Mouse (Mus musculus): ENCODE measurements at regions not wholly inside any gene's neighbourhood (a gene's known extent, or its start where the extent isn't known, plus 50 kb on each side); places are given as distances from the start of the nearest gene placed in this dataset.

DNA sequence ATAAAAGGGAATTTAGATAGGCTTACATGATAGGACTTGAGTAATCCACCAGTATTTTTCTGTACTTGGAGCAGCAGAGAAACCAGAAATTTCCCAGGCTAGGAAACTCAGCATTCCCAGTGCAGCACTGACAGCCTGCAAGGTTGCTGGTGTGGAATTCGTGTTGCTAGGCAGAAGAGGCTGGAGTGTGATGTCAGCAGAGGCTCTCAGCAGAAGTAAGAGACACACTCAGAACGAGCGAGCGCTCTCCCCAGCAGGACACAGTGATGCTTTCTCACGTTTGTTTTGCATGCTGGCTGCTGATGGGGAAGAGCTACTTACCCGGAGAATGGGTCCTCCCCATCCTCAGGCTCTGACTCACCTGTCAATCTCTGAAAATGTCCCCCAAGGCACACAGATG is 104.7 kb downstream of the Dusp6 start:
- no peak for DNase-seq (ENCODE audit: inconsistent age in 2 of 2, low spot score in 1 of 2)

DNA sequence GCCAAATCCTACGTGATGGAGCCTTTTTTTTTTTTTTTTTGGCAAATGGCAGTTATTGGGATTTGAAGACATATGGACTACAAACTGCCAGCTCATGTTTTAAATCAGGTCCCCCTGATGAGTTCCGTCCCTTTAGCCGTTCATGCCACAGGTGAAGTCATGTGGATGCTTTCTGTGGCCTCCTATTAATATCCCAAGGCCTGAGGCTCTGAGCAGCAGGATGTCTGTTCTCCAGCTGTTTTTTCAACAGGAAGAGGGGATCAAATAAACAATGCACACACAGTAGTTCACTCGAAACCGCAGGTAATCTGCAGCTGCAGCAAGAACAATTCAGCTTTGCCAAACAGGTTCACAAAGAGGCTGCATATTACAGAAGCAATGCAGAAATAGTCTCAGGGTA is 112.1 kb downstream of the Dusp6 start:
- DNase-seq (ENCODE audit: inconsistent age in 2 of 2, low spot score in 1 of 2), result no peak

DNA sequence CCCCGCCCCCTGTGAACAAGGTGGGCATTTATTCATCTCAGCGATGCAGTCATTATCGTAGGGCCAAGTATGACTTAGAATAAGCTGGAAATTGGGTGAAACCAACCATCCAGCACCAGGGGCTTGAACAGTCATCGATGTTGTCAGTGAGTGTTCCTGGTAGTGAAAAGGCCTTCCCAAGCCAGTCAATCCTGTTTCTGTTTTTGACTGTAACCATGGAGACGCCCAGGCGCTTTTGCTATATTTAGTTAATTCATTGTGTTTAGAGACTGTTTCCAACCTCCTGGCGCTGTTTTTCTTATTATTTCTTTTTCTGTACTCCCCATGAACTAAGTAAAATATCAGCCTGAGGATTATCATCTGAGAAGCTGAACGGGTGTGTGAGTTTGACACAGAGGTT is 113.4 kb downstream of the Dusp6 start:
- DNase-seq (ENCODE audit: inconsistent age in 2 of 2, low spot score in 1 of 2), result no peak

DNA sequence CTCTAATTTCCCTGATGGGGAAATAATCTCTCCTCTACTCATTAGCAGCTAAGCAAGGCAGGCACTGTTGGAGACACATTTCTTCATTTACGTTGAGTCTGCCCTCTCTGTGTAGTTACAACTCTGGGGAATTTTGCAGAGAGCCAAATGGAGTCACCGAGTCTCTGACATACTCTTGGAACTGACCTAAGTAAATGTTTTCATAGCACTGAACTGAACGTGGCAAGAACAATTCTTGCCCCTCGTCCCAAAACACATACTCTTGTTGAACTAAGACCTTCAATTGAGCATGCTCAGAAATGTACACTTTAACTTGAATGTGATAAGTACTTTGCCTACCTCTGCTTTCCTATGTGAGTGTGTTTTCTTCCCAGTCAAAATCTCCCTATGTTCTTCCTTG is 114.5 kb downstream of the Dusp6 start:
- DNase-seq (ENCODE audit: inconsistent age in 2 of 2, low spot score in 1 of 2), result no peak

DNA sequence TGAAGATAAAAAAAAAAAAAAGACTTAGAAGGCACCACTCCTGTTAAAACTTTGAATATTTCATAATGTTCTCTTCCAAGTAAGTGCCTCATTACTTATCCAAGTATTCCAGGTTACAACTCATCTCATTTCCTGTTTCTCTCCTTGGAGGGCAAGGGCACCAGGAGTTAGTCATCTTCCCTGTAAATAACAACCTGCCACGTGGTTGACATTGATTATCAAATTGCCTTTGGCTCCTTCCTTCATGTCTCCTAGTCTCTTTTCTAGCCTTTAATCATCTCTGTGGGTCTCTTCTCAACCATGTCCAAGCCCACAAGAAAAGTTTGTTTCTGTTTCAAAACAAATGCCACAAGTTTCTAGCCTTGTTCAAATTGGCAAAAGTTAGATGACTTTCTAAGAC is 116.1 kb downstream of the Dusp6 start:
- peak in 1 of 2 experiments; percentile 84 for DNase-seq (ENCODE audit: inconsistent age in 2 of 2, low spot score in 1 of 2)

DNA sequence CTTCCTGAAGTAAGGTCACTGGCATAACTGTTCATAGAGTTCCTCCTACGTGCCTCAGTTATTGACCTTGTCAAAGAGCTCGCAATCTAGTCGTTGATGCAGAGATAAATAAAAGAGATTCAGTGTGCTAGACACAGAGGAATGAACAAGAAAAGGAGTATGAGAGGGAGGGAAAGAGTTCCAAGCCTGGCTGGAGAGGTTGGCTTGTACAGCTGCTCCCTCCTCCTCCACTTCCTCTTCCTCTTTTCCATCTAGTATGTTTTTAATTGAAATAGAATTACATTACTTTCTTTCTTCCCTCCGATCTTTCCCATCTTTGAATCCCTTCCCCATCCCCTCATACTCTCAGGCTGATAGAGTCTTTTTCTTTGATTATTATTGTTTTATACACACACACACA is 117.1 kb downstream of the Dusp6 start:
- DNase-seq (ENCODE audit: inconsistent age in 2 of 2, low spot score in 1 of 2), result no peak

DNA sequence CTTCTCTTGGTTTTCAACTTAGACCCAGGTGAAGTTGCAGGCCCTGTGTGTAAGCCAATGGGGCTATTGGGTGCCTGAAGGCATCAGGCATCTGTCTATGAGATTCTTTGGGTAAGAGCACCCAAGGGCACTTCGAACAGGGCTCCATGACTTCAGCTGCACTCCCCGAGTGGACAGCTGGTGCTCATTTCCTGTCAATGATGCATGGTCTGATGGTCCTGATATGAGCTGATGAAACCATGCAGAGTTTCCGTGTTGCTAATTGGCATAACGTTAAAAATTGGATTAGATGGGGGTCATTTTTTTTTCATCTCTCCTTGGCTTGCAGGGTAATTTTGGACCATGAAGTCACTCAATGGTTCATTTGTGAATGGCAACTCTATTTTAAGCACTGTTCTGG is 120.0 kb downstream of the Dusp6 start:
- no peak for DNase-seq (ENCODE audit: inconsistent age in 2 of 2, low spot score in 1 of 2)

DNA sequence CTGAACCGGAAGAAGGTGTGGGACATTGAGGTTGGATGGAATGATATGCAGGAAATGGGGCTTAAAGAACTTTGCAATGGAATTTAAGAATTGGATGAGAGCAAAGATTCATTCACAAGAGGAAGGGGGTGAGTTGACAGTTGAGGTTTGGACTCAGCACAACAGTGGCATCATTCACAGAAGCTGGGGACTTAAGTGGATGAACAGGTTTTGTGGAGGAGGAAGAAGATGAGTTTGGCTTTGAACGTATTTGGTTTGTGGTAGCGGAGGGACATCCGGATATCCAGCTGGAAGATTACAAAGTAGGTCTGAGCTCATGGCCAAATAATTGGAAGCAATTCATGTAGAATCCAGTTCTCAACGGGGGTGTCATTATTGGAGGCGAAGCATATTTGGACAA is 121.3 kb downstream of the Dusp6 start:
- DNase-seq (ENCODE audit: inconsistent age in 2 of 2, low spot score in 1 of 2), result no peak

DNA sequence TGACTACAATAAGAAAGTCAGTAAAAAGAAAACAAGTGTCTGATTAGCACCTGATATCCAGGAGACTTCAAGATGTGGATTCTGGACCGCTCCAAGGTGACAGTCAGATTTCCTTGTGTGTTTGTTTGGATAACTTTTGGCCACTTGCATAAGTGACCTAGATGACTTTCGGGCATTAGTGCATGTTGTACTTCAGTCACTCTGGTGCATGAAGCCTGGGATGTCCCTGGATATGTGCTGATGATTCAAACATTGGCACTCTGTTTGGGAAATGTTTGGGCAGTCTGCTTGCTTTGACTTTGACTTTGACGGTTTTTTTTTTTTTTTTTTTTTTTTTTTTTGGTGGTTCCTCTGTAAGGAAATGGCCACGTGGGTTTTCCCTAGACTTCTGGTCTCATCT is 121.8 kb downstream of the Dusp6 start:
- peak; percentile 47 to 78 for DNase-seq (ENCODE audit: inconsistent age in 2 of 2, low spot score in 1 of 2)

DNA sequence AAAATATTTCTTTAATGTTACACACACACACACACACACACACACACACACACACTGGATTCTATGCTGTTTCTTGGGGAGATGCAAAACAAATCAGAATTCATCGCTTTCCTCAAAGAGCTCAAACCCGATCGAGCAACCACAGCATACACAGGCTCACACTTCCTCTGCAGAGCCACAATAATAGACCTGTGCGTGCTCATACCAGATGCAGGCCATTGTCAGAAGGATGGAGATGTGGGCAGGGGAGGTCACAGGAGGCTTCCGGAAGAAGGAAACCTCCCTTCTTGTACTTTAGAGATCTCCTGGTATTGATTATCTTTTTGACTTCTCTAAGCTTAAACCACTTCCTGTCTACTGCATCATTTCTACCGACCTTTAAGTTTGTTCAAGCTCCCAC is 122.8 kb downstream of the Dusp6 start:
- DNase-seq (ENCODE audit: inconsistent age in 2 of 2, low spot score in 1 of 2), result no peak

DNA sequence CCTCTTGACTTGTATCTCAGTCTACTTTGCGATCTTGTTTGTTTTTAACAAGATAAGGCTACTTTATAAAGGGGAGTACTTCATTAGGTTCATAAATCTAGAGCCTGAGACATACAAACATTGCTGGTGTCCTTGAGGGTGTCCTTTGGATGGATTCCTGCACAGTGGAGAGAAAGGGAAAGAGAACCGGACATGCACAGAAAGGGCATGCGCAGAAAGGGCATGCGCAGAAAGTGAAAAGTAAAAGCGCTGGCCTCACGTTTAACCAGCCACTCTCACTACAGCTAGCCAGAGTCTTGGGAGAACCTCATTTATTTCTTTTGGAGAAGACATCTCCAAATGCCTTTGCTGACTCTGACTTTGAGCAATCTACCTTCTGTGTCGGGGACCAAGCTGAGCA is 125.5 kb downstream of the Dusp6 start:
- peak; percentile 86 to 94 for DNase-seq (ENCODE audit: inconsistent age in 2 of 2, low spot score in 1 of 2)

DNA sequence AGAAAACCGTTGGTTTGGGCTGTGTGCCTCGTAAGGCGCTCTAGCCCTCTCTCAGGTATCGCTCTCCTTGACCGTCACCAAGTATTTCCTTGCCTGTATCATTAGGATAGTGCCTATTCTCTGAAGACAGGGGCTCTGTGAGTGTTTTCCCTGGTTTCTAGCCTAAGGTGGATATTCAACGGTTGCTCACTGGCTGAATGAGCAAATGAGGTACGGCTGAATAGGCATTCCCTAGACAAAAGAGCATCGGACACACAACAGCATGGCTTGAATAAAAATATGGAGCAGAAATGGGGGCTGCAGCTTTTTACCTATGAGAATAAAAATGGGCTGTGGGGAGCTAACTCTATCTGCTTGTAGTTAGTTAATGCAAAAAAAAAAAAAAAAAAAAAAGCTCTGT is 126.0 kb downstream of the Dusp6 start:
- no peak for DNase-seq (ENCODE audit: inconsistent age in 2 of 2, low spot score in 1 of 2)

DNA sequence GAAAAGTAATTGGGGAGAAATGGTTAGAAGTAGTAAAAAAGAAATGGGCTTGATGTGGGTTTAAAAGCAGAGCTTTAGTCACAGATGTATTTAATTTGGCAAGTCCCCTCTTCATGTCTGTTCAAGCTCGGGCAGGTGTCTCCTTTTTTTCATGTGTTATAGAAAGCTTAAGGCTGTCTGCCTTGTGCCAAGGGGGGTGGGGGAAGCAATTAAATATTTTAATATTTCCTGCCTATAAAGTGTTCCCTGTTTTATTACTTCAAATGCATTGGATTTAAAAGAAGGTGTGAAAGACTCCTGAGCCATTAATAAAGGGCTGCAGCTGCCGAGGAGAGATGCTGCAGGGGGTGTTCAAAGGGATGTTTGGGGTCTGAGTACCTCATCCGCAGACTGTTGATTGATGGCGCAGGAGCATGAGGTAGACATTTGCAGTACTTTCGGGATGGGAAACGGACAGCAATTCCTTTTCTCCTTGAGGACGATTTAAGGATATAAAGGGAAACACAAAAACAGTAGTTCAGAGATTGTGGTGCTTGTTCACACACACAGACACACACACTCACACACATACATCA is 127.7 kb downstream of the Dusp6 start:
- no peak for DNase-seq (ENCODE audit: inconsistent age in 2 of 2, low spot score in 1 of 2)

DNA sequence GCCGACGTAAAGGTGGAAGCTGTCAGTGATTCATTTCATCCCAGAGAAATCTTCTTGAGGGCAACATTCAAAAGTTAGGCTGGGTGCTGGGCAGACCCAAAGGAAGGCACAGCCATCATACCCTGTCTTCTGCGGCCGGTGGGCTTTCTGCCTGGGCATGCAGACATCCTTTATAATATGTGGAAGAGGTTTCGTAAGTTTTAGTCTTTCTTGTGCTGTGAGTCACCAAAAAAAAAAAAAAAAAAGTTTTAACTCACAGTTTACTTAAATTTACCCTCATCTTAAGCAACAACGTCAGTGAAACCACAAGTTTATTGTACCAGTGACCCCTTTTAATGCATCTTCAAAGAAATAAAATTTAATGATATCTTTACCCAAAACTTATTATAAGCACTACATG is 128.7 kb downstream of the Dusp6 start:
- DNase-seq (ENCODE audit: inconsistent age in 2 of 2, low spot score in 1 of 2), result no peak

DNA sequence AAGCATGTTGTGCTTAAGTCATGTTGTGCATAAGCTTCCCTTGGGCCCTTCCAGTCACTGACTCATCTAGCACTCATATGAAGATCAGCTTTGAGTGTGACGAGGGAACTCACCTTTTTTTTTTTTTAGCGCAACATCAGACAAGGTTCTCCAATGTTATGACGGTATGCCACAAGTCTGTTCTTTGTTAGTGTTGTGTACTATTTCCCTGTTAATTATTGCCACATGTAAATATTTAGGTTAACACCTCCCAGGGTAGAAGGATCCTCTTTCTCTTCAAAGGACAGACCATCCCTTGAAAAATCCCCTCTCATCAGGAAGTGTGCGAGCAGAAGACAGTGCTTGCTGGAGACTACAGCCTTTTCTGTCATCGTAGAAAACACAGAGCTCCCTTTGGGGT is 129.9 kb downstream of the Dusp6 start:
- DNase-seq (ENCODE audit: inconsistent age in 2 of 2, low spot score in 1 of 2), result no peak

DNA sequence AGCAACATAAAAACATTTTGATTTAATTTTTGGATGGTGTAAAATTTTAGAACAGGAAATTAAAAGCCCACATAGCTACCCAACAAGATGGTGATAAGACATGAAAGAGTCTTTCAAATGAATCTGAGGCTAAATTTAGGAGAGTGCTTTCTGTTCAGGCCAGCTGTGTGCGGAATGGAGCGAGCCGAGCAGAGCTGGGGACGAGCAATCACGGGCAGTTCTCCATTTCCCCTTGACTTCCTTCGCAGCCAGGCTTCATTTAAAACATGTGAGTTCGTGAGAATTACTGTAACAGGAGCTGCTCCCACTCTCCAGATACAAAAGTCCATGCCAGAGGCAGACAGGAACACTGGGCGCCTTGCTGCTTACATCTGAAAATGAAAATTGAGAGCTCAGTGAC is 130.5 kb downstream of the Dusp6 start:
- DNase-seq (ENCODE audit: inconsistent age in 2 of 2, low spot score in 1 of 2), result no peak

DNA sequence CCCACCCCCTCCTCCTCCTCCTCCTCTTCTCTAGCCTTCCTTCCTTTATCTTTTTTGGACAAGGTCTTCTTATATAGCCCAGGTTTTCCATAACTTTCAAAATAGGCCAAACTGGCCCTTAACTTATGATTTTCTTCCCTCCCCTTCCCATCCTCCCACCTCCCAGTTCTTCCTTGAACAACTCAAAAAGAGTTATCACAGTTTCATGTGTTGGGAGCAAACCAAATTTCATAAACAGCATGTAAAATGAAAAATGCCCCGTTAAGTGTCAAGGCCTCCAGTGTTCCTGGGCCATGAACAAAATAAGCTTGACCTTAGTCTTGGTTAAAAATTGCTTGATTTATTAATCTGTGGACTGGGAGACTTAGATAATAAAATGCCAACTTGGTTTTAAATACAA is 132.4 kb downstream of the Dusp6 start:
- DNase-seq (ENCODE audit: inconsistent age in 2 of 2, low spot score in 1 of 2), result peak; percentile 47 to 88

DNA sequence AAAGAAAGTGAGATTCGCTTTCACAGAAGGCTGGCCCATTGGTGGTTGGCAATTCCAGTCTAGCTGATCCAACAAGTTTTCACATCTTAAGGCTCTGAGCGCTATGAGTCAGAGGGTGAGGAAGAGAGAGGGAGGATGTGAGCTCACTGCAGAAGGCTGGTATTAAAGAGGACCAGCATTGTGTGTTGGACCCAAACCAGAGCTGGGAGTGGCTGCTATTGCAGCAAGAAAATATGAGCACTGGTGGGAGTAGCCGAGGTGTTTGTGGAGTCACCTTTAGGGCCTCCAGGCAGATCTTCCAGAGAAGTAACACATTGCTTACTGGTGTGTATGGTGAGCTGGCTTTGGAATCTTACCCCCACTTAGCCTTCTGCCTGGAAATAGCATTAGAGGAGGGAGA is 133.6 kb downstream of the Dusp6 start:
- DNase-seq (ENCODE audit: inconsistent age in 2 of 2, low spot score in 1 of 2), result peak in 1 of 2 experiments; percentile 70

DNA sequence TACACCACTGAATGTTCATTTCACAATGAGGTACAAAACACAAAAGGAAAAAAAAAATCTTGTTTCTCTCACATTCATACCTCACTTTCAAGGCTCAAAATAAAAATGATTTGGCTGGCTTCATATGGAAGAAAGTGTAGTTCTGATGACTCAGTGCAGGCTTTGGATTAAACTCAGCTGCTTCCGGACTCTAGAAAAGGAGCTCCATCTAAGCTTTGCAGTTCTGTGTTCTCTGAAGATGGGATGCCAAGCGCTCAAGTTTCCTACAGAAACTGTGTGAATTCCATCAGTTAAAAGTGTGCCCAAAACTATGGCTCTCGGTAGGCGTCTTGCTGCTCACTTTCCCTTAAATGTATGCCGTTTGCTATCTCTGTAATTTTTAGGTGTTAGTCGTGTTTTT is 137.0 kb downstream of the Dusp6 start:
- DNase-seq (ENCODE audit: inconsistent age in 2 of 2, low spot score in 1 of 2), result no peak

DNA sequence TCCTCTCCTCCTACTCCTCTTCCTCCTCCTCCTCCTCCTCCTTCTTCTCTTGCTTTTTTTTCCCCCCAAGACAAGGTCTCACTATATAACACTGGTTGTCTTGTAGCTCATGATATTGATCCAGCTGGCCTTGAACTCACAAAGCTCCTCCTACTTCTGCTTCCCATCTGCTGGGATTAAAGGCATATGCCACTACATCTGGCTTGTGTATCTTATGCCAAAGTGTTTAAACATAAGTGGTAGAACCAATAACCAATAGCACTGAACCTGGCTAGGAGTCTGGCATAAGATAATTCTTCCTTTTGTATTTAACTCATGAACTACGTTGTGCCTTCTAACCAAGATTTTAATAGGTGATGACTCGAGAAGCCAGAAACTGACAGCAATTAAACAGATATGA is 143.7 kb downstream of the Dusp6 start:
- no peak for DNase-seq (ENCODE audit: inconsistent age in 2 of 2, low spot score in 1 of 2)

DNA sequence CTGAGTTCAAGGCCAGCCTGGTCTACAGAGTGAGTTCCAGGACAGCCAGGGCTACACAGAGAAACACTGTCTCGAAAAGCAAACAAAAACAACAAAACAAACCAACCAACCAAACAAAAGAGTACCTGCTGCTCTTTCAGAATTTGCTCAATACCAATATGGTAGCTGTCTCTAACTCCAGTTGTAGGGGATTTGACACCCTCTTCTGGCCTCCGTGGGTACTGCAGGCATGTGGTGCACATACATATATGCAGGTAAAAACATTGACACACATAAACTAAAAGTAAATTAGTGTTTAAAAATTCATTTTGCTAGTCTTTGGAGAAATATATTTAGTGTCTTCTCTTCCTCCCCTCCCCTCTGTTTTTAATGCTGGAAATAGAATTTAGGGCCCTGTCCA is 145.8 kb downstream of the Dusp6 start:
- peak in 1 of 2 experiments; percentile 55 for DNase-seq (ENCODE audit: inconsistent age in 2 of 2, low spot score in 1 of 2)

DNA sequence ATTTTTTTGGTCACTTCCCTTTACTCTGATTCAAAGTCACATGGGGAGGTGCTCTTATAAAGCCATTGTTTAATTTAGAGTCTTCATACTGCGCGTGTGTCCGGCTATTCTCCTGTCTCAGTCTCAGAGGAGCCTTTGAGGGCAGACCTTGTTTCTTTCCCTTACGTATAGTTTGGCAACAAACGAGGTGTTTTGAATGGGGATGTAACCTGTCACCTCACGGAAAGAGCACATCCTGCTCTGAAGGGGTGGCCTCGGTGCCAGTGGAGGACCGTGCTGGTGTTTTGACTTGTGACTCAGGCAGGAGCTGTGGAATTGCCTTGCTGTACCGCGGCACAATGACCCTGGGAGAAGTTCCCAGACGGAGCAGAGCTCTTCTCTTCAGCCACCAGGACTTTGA is 146.7 kb downstream of the Dusp6 start:
- peak; percentile 78 to 90 for DNase-seq (ENCODE audit: inconsistent age in 2 of 2, low spot score in 1 of 2)

DNA sequence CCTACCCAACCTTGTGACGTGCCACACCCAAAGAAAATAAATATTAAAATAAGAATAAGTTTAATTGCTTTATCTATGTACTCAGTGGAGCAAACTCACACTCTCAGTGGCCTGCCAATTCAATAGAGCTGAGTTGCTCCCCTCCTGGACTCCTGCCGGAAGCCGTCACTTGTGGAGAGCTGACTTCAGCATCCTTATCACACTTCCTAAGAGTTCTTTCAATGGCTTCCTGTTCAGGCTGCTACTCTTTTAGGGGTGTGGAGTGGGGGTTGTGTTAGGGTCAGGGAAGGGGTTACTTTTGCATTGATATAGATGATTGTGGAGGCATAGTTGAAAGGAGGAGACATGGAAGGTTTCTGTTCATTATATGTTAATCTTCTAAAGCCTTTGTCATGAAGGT is 147.7 kb downstream of the Dusp6 start:
- DNase-seq (ENCODE audit: inconsistent age in 2 of 2, low spot score in 1 of 2), result no peak

DNA sequence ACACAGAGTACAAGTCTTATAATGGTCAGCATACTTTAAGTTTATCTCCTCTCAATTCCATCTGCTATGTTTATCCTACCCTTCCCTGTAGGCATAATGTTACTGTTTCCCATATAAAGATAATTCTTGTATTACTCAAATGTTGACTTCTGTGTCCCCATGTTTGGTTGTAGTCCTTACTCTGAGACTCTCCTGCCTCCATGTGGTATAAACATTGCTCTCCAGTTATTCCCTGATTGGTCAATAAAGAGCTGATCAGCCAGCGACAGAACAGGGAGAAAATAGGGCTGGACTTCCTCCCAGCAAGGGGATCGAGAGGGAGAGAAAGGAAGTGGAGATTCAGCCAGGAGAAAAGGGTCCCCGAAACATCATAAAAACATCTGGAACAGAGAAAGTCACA is 150.4 kb downstream of the Dusp6 start:
- no peak for DNase-seq (ENCODE audit: inconsistent age in 2 of 2, low spot score in 1 of 2)
